Mouse (Mus musculus) olfactory bulb, adult 2 months (tissue): ENCODE results near the gene Ankrd33b. TPM values are rescaled to one million over a fixed set of nuclear protein-coding genes. Genes with fewer than 3 reads are reported as not detected.

ENCODE experiments used
- H3K27ac ChIP-seq: fragments of 200-500 bp; 2 replicates; pipeline ENCODE4 v1.5.1; 2012; ENCODE audit warnings: low read depth, low read length; ENCODE audit not compliant: insufficient read depth
- H3K4me1 ChIP-seq: fragments of 200-500 bp; 2 replicates; pipeline ENCODE4 v1.6.1; 2012; ENCODE audit warnings: low read length; ENCODE audit not compliant: control insufficient read depth, insufficient read depth
- H3K4me3 ChIP-seq: fragments of 200-500 bp; 2 replicates; pipeline ENCODE4 v1.5.1; 2012; ENCODE audit warnings: mild to moderate bottlenecking, low read depth, low read length, moderate library complexity; ENCODE audit not compliant: insufficient read depth
- CTCF ChIP-seq: fragments of 200-500 bp; IDR thresholded peaks from 2 replicates; pipeline ENCODE4 v1.5.1; 2012; ENCODE audit warnings: low read depth, mild to moderate bottlenecking, low read length, moderate library complexity; ENCODE audit not compliant: insufficient read depth
- POLR2A ChIP-seq: fragments of 200-500 bp; IDR thresholded peaks from 2 replicates; pipeline ENCODE4 v1.6.1; 2012; ENCODE audit warnings: mild to moderate bottlenecking, low read depth, low read length, moderate library complexity; ENCODE audit not compliant: insufficient read depth
- WGBS: fragments of 180-500 bp; shearing (Covaris S2); methylation state at CpG from one replicate; pipeline ENCODE4 v1.1.7; 2018; 5-methylcytosine and 5-hydroxymethylcytosine counted together
- polyA plus RNA-seq: library from polyadenylated mRNA; stranded (reverse); fragments of >200 nt; gene quantifications from 2 replicates; pipeline ENCODE4 v1.2.4, GENCODE M21; 2012; ENCODE audit warnings: low replicate concordance; ENCODE audit not compliant: missing spikeins, insufficient read depth, insufficient read length

Gene Ankrd33b
- polyA plus RNA-seq, 1 experiment = not detected

- Histone ChIP-seq H3K27ac (no peak overlapping the region; the same call in 1 of the 2 replicates), H3K4me3 (no peak overlapping the region), H3K4me1 (peaks cover 34% of the 10 kb centered on the region)
- TF ChIP-seq POLR2A (no peak), CTCF (no peak)
- WGBS = 36% methylated on average over 14 of the region's 14 CpGs
Observed at GRCm38 (mm10) chr15:31337192-31337741, 30.3 kb downstream of the Ankrd33b start.

GRCm38 (mm10) chr15:31336685-31337084 lies 30.8 kb downstream of the Ankrd33b start:
- H3K27ac ChIP-seq = peak overlapping the region; percentile 46; the same call in 1 of the 2 replicates
- no peak overlapping the region for H3K4me3 ChIP-seq
- TF ChIP-seq CTCF (no peak), POLR2A (no peak)
- 47% methylated on average over 4 of the region's 4 CpGs for WGBS
- H3K4me1 ChIP-seq = peaks cover 28% of the 10 kb centered on the region

- Histone ChIP-seq H3K27ac (no peak overlapping the region), H3K4me3 (no peak overlapping the region), H3K4me1 (peaks cover 26% of the 10 kb centered on the region)
- TF ChIP-seq POLR2A (no peak), CTCF (no peak)
- 92% methylated on average over 5 of the region's 5 CpGs for WGBS
Observed at GRCm38 (mm10) chr15:31334829-31335228, 32.7 kb downstream of the Ankrd33b start.

GRCm38 (mm10) chr15:31332541-31333163 lies 34.9 kb downstream of the Ankrd33b start:
- no peak overlapping the region for H3K4me3 ChIP-seq
- no peak overlapping the region for H3K27ac ChIP-seq
- WGBS = 86% methylated on average over 7 of the region's 7 CpGs
- TF ChIP-seq CTCF = no peak
- no peak for TF ChIP-seq POLR2A
- H3K4me1 ChIP-seq = peaks cover 29% of the 10 kb centered on the region

- Histone ChIP-seq H3K27ac (no peak overlapping the region), H3K4me3 (no peak overlapping the region)
- TF ChIP-seq CTCF (no peak), POLR2A (no peak)
Observed at GRCm38 (mm10) chr15:31331742-31332141, 35.8 kb downstream of the Ankrd33b start.

GRCm38 (mm10) chr15:31328082-31328614 lies 39.4 kb downstream of the Ankrd33b start:
- Histone ChIP-seq H3K4me3 (no peak overlapping the region), H3K27ac (no peak overlapping the region), H3K4me1 (peaks cover 34% of the 10 kb centered on the region)
- no peak for TF ChIP-seq CTCF
- no peak for TF ChIP-seq POLR2A
- 66% methylated on average over 9 of the region's 9 CpGs for WGBS

More at GRCm38 (mm10) chr15:31331742-31332141, 35.8 kb downstream of the Ankrd33b start:
- peaks cover 28% of the 10 kb centered on the region for H3K4me1 ChIP-seq
- WGBS = 43% methylated on average over 4 of the region's 4 CpGs

GRCm38 (mm10) chr15:31325660-31326354 lies 41.7 kb downstream of the Ankrd33b start:
- H3K4me3 ChIP-seq = no peak overlapping the region
- H3K27ac ChIP-seq = no peak overlapping the region
- TF ChIP-seq POLR2A (no peak), CTCF (no peak)
- peaks cover 28% of the 10 kb centered on the region for H3K4me1 ChIP-seq
- whole genome bisulfite sequencing = 93% methylated on average over 12 of the region's 12 CpGs

GRCm38 (mm10) chr15:31324551-31324950 lies 43.0 kb downstream of the Ankrd33b start:
- WGBS = 68% methylated on average over 13 of the region's 13 CpGs
- Histone ChIP-seq H3K27ac (no peak overlapping the region; the same call in 1 of the 2 replicates), H3K4me1 (peaks cover 28% of the 10 kb centered on the region), H3K4me3 (no peak overlapping the region)
- TF ChIP-seq POLR2A (no peak), CTCF (no peak)

- H3K27ac ChIP-seq = no peak overlapping the region
- peaks cover 29% of the 10 kb centered on the region for H3K4me1 ChIP-seq
- H3K4me3 ChIP-seq = no peak overlapping the region
- 84% methylated on average over 4 of the region's 4 CpGs for WGBS
- no peak for TF ChIP-seq POLR2A
- TF ChIP-seq CTCF = no peak
Observed at GRCm38 (mm10) chr15:31323684-31324083, 43.8 kb downstream of the Ankrd33b start.
